Mouse (Mus musculus): ENCODE results near the gene Fam69b. TPM values are rescaled to one million over a fixed set of nuclear protein-coding genes. Genes with fewer than 3 reads are reported as not detected.

The Fam69b gene
- polyA plus RNA-seq, 1 experiment from 2014 or later: 11.1 TPM

DNA sequence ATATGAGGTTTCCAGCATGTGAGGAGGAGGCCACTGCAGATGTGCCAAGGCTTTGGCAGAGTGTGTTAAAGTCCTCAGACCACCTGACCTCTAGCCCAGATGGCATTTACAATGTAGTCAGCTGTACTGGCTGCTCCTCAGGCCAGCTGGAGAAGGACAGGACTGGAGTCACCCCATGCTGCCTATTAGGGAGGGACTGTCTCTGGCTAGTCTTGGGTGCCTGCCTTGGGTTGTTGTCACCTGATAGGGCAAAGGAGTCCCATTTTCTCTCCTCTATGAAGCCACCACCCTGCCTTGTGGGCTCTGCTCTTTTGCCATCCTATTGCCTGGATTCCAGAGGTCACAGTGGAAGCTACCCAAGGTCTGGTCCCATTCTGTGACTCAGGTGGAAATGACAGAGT lies 19.0 kb upstream of the Fam69b start:
- no peak overlapping the region for H3K27ac ChIP-seq (ENCODE audit: low read depth, low read length)
- H3K4me2 ChIP-seq: no peak overlapping the region
- H3K27me3 ChIP-seq (replicated peaks; ENCODE audit: control insufficient read depth, insufficient read depth, low read length): 0 out of 2 replicates have a peak, but pooled peaks cover 3% of the 10 kb centered on the region
- no peak for ATAC-seq (replicated peaks; ENCODE audit: low FRiP score)
- H3K9ac ChIP-seq (ENCODE audit: low read depth, low read length): no peak overlapping the region
- DNase-seq (ENCODE audit: low spot score): no peak
- no peaks in the 10 kb centered on the region for H3K36me3 ChIP-seq (ENCODE audit: control insufficient read depth, insufficient read depth, low read length)
- no peaks in the 10 kb centered on the region for H3K9me3 ChIP-seq (ENCODE audit: control insufficient read depth, low read length)
- H3K4me3 ChIP-seq (ENCODE audit: low read depth, low read length): no peak overlapping the region
- H3K4me1 ChIP-seq (replicated peaks; ENCODE audit: control insufficient read depth, insufficient read depth, low read length): peaks cover 2% of the 10 kb centered on the region; the same call in 1 of the 2 replicates

DNA sequence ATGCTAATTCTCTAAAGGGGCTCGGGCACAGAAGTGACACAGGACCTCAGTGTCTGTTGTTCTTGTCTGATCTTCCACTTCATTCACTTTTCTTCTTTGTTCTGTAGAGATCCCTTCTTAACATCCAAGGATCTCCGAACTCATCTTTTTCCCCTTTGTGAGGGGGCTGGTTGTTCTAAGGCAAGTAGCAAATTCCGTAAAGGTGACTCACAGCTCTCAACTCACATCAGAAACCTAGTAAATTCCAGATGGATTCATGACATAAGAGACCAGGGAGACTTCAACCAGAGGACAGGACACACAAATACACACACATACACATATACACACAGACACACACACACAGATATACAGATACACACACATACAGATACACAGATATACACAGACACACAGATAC lies 17.7 kb upstream of the Fam69b start:
- no peak overlapping the region for H3K4me3 ChIP-seq (ENCODE audit: low read depth, low read length)

DNA sequence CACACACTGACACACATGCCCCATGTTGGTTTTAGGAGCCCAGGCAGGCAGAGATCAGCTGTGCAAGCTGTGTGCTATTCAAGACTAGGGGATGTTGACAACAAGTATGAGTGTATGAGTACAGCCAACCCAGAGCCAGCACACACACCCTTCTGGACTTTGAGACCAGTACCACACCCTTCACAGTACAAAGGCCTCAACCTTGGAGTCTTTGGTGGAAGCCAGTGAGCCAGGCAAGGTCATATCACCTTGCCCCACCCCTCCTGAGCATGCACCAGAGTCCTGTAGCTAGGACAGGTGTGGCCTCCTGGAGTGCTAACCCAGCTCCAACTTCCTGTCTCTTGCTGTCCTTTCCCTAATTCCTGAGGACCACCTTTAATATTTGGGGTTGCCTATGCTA lies 17.2 kb upstream of the Fam69b start:
- H3K27me3 ChIP-seq (replicated peaks; ENCODE audit: control insufficient read depth, insufficient read depth, low read length): 0 out of 2 replicates have a peak, but pooled peaks cover 3% of the 10 kb centered on the region
- H3K4me3 ChIP-seq (ENCODE audit: low read depth, low read length): no peak overlapping the region
- no peak for ATAC-seq (replicated peaks; ENCODE audit: low FRiP score)
- H3K4me2 ChIP-seq: no peak overlapping the region
- H3K27ac ChIP-seq (ENCODE audit: low read depth, low read length): no peak overlapping the region
- peaks cover 2% of the 10 kb centered on the region; the same call in 1 of the 2 replicates for H3K4me1 ChIP-seq (replicated peaks; ENCODE audit: control insufficient read depth, insufficient read depth, low read length)
- no peaks in the 10 kb centered on the region for H3K9me3 ChIP-seq (ENCODE audit: control insufficient read depth, low read length)
- DNase-seq (ENCODE audit: low spot score): no peak
- H3K36me3 ChIP-seq (ENCODE audit: control insufficient read depth, insufficient read depth, low read length): no peaks in the 10 kb centered on the region
- H3K9ac ChIP-seq (ENCODE audit: low read depth, low read length): no peak overlapping the region

More for the DNA sequence above, 17.7 kb upstream of the Fam69b start:
- ATAC-seq (replicated peaks; ENCODE audit: low FRiP score) (no peak), DNase-seq (ENCODE audit: low spot score) (no peak)
- H3K4me2 ChIP-seq: no peak overlapping the region
- 85% methylated on average over 3 of the region's 3 CpGs for WGBS
- peaks cover 2% of the 10 kb centered on the region; the same call in 1 of the 2 replicates for H3K4me1 ChIP-seq (replicated peaks; ENCODE audit: control insufficient read depth, insufficient read depth, low read length)
- H3K27me3 ChIP-seq (replicated peaks; ENCODE audit: control insufficient read depth, insufficient read depth, low read length): 0 out of 2 replicates have a peak, but pooled peaks cover 3% of the 10 kb centered on the region
- H3K9ac ChIP-seq (ENCODE audit: low read depth, low read length): no peak overlapping the region
- H3K36me3 ChIP-seq (ENCODE audit: control insufficient read depth, insufficient read depth, low read length): no peaks in the 10 kb centered on the region
- H3K9me3 ChIP-seq (ENCODE audit: control insufficient read depth, low read length): no peaks in the 10 kb centered on the region
- H3K27ac ChIP-seq (ENCODE audit: low read depth, low read length): no peak overlapping the region

DNA sequence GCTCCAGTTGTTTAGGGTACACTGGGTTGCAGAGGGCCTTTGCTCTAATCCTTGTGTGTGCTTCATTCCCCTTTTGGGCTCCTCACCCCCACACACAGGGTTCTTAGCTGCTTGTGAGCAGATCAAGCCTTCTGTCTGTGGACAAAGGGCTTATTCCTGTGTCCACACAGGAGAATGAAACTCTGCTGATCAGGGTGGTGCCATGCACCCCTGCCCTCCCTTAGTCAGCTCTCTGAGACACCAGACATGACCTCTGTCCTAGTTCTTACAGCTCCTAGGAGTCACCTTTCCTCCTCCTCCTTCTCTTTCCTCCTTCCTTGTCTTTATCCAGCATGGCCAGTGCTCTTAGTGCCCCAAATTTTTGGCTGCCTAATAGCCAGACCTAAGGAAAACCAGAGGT lies 16.4 kb upstream of the Fam69b start:
- Histone ChIP-seq H3K36me3 (ENCODE audit: control insufficient read depth, insufficient read depth, low read length) (no peaks in the 10 kb centered on the region), H3K4me3 (ENCODE audit: low read depth, low read length) (no peak overlapping the region), H3K9ac (ENCODE audit: low read depth, low read length) (no peak overlapping the region), H3K9me3 (ENCODE audit: control insufficient read depth, low read length) (no peaks in the 10 kb centered on the region), H3K27me3 (replicated peaks; ENCODE audit: control insufficient read depth, insufficient read depth, low read length) (0 out of 2 replicates have a peak, but pooled peaks cover 3% of the 10 kb centered on the region), H3K27ac (ENCODE audit: low read depth, low read length) (no peak overlapping the region), H3K4me1 (replicated peaks; ENCODE audit: control insufficient read depth, insufficient read depth, low read length) (no peaks in the 10 kb centered on the region), H3K4me2 (no peak overlapping the region)
- ATAC-seq (replicated peaks; ENCODE audit: low FRiP score) (no peak), DNase-seq (ENCODE audit: low spot score) (no peak)

DNA sequence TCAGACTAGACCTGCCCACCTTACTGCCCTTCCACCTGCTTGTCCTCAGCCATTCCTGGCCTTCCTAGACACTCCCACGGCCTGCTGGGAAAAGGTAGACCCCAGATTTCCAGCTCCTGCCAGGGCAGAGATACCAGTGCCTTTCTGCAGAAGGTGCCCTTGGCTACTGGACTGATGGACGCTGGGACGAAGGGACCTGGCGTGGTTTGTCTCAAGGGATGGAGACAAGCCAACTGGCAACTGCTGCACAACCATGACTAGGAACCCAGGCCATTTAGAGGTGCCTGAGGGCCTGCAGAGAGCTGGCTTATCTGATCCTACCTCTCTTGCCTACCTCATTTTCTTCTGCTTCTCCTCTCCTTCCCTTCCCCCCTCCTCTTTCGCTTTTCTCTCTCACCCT lies 13.4 kb upstream of the Fam69b start:
- WGBS: 73% methylated on average over 5 of the region's 5 CpGs
- Histone ChIP-seq H3K4me2 (no peak overlapping the region), H3K4me3 (ENCODE audit: low read depth, low read length) (no peak overlapping the region), H3K4me1 (replicated peaks; ENCODE audit: control insufficient read depth, insufficient read depth, low read length) (no peaks in the 10 kb centered on the region), H3K9ac (ENCODE audit: low read depth, low read length) (no peak overlapping the region), H3K27ac (ENCODE audit: low read depth, low read length) (no peak overlapping the region), H3K36me3 (ENCODE audit: control insufficient read depth, insufficient read depth, low read length) (no peaks in the 10 kb centered on the region), H3K27me3 (replicated peaks; ENCODE audit: control insufficient read depth, insufficient read depth, low read length) (no peaks in the 10 kb centered on the region), H3K9me3 (ENCODE audit: control insufficient read depth, low read length) (no peaks in the 10 kb centered on the region)
- ATAC-seq (replicated peaks; ENCODE audit: low FRiP score) (no peak), DNase-seq (ENCODE audit: low spot score) (no peak)

DNA sequence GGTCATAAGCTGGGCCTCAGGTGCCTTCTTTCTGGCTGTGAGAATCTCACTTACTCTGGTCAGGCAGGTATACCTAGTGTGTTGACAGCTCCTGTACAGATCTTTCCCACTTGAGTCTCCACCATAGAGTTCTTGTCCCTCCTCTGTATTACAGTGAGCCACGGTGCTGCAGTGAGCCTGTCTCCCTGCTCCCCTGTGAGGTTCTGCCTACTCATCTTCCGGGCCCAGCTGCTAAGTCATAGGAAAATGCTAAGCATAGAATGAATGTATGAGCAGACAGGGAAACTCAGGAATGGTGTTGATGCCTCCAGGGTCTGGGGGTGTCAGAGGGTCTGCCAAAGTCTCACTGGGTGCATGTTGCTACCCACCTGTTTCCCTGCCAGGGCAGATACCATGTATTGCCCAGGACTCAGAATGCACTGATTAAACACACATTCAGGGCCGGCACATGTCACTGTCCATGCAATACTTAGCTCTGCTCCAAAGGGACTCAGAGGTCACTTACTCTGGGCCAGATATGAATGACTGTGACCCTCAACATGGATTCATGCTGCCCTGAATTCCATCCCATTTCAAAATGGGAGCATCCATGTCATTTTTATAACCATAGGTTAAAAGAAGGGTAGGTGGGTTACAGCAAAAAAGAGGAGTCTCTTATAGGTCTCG lies 12.7 kb upstream of the Fam69b start:
- no peak overlapping the region for H3K27ac ChIP-seq (ENCODE audit: low read depth, low read length)
- no peaks in the 10 kb centered on the region for H3K27me3 ChIP-seq (replicated peaks; ENCODE audit: control insufficient read depth, insufficient read depth, low read length)
- WGBS: 79% methylated on average over 4 of the region's 4 CpGs
- H3K4me1 ChIP-seq (replicated peaks; ENCODE audit: control insufficient read depth, insufficient read depth, low read length): no peaks in the 10 kb centered on the region
- H3K36me3 ChIP-seq (ENCODE audit: control insufficient read depth, insufficient read depth, low read length): no peaks in the 10 kb centered on the region
- no peak overlapping the region for H3K9ac ChIP-seq (ENCODE audit: low read depth, low read length)
- ATAC-seq (replicated peaks; ENCODE audit: low FRiP score) (no peak), DNase-seq (ENCODE audit: low spot score) (no peak)
- no peaks in the 10 kb centered on the region for H3K9me3 ChIP-seq (ENCODE audit: control insufficient read depth, low read length)
- no peak overlapping the region for H3K4me2 ChIP-seq
- no peak overlapping the region for H3K4me3 ChIP-seq (ENCODE audit: low read depth, low read length)

DNA sequence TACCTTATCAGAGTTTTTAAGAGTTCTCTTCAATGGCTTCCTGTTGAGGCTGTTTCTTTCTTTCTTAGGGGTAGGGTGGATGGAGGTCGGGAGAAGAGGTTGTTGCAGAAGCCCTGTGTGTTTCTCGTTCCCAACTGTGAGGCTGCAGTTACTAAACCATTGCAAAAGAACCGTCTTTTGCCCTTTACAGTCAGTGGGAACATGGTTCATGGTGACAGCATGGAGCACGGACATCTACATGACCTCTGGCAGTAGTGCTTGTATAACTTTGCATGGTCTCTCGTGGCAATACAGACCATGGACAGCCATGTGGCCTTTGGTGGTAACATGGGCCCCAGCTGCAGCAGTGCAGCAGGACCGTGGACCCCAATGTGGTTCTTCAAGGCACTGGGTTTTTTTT lies 10.9 kb upstream of the Fam69b start:
- DNase-seq (ENCODE audit: low spot score) (no peak), ATAC-seq (replicated peaks; ENCODE audit: low FRiP score) (no peak)
- Histone ChIP-seq H3K27ac (ENCODE audit: low read depth, low read length) (no peak overlapping the region), H3K4me2 (no peak overlapping the region), H3K9me3 (ENCODE audit: control insufficient read depth, low read length) (no peaks in the 10 kb centered on the region), H3K9ac (ENCODE audit: low read depth, low read length) (no peak overlapping the region), H3K27me3 (replicated peaks; ENCODE audit: control insufficient read depth, insufficient read depth, low read length) (no peaks in the 10 kb centered on the region), H3K4me1 (replicated peaks; ENCODE audit: control insufficient read depth, insufficient read depth, low read length) (no peaks in the 10 kb centered on the region), H3K36me3 (ENCODE audit: control insufficient read depth, insufficient read depth, low read length) (no peaks in the 10 kb centered on the region), H3K4me3 (ENCODE audit: low read depth, low read length) (no peak overlapping the region)
- WGBS: 75% methylated on average over 6 of the region's 6 CpGs

DNA sequence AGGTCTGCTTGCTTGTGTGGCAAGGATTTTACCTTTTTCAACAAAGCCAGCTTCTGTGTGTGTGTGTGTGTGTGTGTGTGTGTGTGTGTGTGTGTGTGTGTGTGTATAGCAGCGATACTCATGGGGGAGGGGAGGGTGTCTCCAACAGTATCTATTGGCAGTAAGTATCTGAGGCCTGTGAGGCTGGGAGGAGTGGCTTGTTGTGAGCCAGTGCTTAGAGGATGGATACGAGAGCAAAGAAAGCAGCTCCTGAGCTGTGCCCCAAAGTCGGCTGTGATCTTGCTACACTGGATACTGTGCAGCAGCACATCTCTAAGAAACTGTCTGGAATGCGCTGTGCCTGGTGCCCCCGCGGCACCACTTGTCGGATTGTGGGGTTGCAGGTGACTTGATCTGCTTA lies 10.3 kb upstream of the Fam69b start:
- H3K9ac ChIP-seq (ENCODE audit: low read depth, low read length): no peak overlapping the region
- WGBS: 63% methylated on average over 7 of the region's 7 CpGs
- no peaks in the 10 kb centered on the region for H3K4me1 ChIP-seq (replicated peaks; ENCODE audit: control insufficient read depth, insufficient read depth, low read length)
- H3K36me3 ChIP-seq (ENCODE audit: control insufficient read depth, insufficient read depth, low read length): no peaks in the 10 kb centered on the region
- no peak overlapping the region for H3K4me2 ChIP-seq
- DNase-seq (ENCODE audit: low spot score): no peak
- no peak overlapping the region for H3K4me3 ChIP-seq (ENCODE audit: low read depth, low read length)
- ATAC-seq (replicated peaks; ENCODE audit: low FRiP score): no peak
- H3K27ac ChIP-seq (ENCODE audit: low read depth, low read length): no peak overlapping the region
- H3K9me3 ChIP-seq (ENCODE audit: control insufficient read depth, low read length): no peaks in the 10 kb centered on the region
- no peaks in the 10 kb centered on the region for H3K27me3 ChIP-seq (replicated peaks; ENCODE audit: control insufficient read depth, insufficient read depth, low read length)

DNA sequence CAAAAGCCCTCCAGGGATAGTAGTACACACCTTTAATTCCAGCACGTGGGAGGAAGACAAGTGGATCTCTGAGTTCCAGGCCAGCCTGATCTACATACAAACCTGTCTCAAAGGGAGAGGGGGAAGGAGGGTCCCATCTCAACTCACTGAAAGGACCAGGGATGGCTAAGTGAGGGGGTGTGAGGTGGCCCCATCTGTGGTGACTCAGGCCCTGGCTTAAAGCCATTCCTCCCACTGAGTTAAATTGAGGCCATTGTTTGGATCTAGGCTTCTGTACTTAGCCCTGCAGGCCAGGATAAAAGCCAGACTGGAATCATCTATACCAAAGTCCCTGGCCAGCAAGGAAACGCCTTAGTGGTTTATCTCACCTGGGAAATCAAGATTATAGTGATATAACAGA lies 7.0 kb upstream of the Fam69b start:
- Histone ChIP-seq H3K4me2 (no peak overlapping the region), H3K4me1 (replicated peaks; ENCODE audit: control insufficient read depth, insufficient read depth, low read length) (no peaks in the 10 kb centered on the region), H3K27ac (ENCODE audit: low read depth, low read length) (no peak overlapping the region), H3K27me3 (replicated peaks; ENCODE audit: control insufficient read depth, insufficient read depth, low read length) (no peaks in the 10 kb centered on the region), H3K36me3 (ENCODE audit: control insufficient read depth, insufficient read depth, low read length) (no peaks in the 10 kb centered on the region), H3K9ac (ENCODE audit: low read depth, low read length) (no peak overlapping the region), H3K9me3 (ENCODE audit: control insufficient read depth, low read length) (no peaks in the 10 kb centered on the region), H3K4me3 (ENCODE audit: low read depth, low read length) (no peak overlapping the region)
- WGBS: 55% methylated on average over 2 of the region's 2 CpGs
- DNase-seq (ENCODE audit: low spot score): no peak
- no peak for ATAC-seq (replicated peaks; ENCODE audit: low FRiP score)

Measured in liver, embryonic 11.5 days (tissue).